In genomic region chr5:112371933-112372332, GRCm38 (mm10) we compare ENCODE assay signal across 11 mouse cellular contexts. TPM values are rescaled to one million over a fixed set of nuclear protein-coding genes. Genes with fewer than 3 reads are reported as not detected.
DNase-seq lines count a peak whose midpoint lies in the region; ATAC-seq lines count a peak whose summit lies in the region.
"Had no signal": no experiment of that assay in that cellular context is flagged by ENCODE, and none has a peak within 500 bp of the region (broad histone marks: within the 10 kb centered on the region; RNA-seq: fewer than 3 reads in every experiment).

No protein-coding gene starts in this region.

- H3K9me3 ChIP-seq in neural tube, embryonic 11.5 days (ENCODE audit: control insufficient read depth, low read length): no peaks in the 10 kb centered on the region
- H3K9me3 ChIP-seq in hindbrain, embryonic 14.5 days (ENCODE audit: control insufficient read depth, low read length): no peaks in the 10 kb centered on the region
- no peaks in the 10 kb centered on the region for H3K9me3 ChIP-seq in midbrain, embryonic 13.5 days
- no peaks in the 10 kb centered on the region for H3K9me3 ChIP-seq in kidney, embryonic 14.5 days (ENCODE audit: control insufficient read depth, low read length)
- H3K9me3 ChIP-seq: megakaryocyte, embryonic 14.5 days had no signal

- no peak overlapping the region for H3K9ac ChIP-seq in neural tube, embryonic 11.5 days (ENCODE audit: low read length)
- H3K9ac ChIP-seq in hindbrain, embryonic 14.5 days: peak overlapping the region; percentile 29
- H3K9ac ChIP-seq in midbrain, embryonic 13.5 days (replicated peaks): peak overlapping the region; percentile 58
- no peak overlapping the region for H3K9ac ChIP-seq in kidney, embryonic 14.5 days (ENCODE audit: low read depth, low read length)

- 0 out of 2 replicates have a peak overlapping the region, but pooled peaks have one; percentile 11 for H3K27ac ChIP-seq in neural tube, embryonic 11.5 days (ENCODE audit: low read depth, low read length)
- peak overlapping the region; percentile 88 for H3K27ac ChIP-seq in hindbrain, embryonic 14.5 days
- peak overlapping the region; percentile 94 for H3K27ac ChIP-seq in midbrain, embryonic 13.5 days
- H3K27ac ChIP-seq in kidney, embryonic 14.5 days (ENCODE audit: low read depth, low read length): no peak overlapping the region

- no peak overlapping the region for H3K4me2 ChIP-seq in neural tube, embryonic 11.5 days (ENCODE audit: low read depth)
- H3K4me2 ChIP-seq in hindbrain, embryonic 14.5 days (replicated peaks): peak overlapping the region; percentile 19; the same call in 1 of the 2 replicates
- peak overlapping the region; percentile 35 for H3K4me2 ChIP-seq in midbrain, embryonic 13.5 days (replicated peaks)
- no peak overlapping the region for H3K4me2 ChIP-seq in kidney, embryonic 14.5 days (replicated peaks; ENCODE audit: low read depth, low read length)

- H3K4me3 ChIP-seq in neural tube, embryonic 11.5 days (ENCODE audit: low read depth, low read length): no peak overlapping the region
- no peak overlapping the region for H3K4me3 ChIP-seq in hindbrain, embryonic 14.5 days (replicated peaks; ENCODE audit: low read length)
- no peak overlapping the region for H3K4me3 ChIP-seq in midbrain, embryonic 13.5 days (replicated peaks)
- H3K4me3 ChIP-seq in kidney, embryonic 14.5 days (ENCODE audit: low read length): no peak overlapping the region
- H3K4me3 ChIP-seq: megakaryocyte, embryonic 14.5 days had no signal

- peaks cover 10% of the 10 kb centered on the region for H3K36me3 ChIP-seq in neural tube, embryonic 11.5 days (ENCODE audit: control insufficient read depth, insufficient read depth, low read length)
- peaks cover 42% of the 10 kb centered on the region for H3K36me3 ChIP-seq in hindbrain, embryonic 14.5 days (replicated peaks; ENCODE audit: control insufficient read depth, insufficient read depth)
- peaks cover 67% of the 10 kb centered on the region for H3K36me3 ChIP-seq in midbrain, embryonic 13.5 days
- H3K36me3 ChIP-seq in kidney, embryonic 14.5 days (ENCODE audit: control insufficient read depth, insufficient read depth, low read length): peaks cover 62% of the 10 kb centered on the region

- ATAC-seq in neural tube, embryonic 11.5 days (ENCODE audit: insufficient read depth, low FRiP score, low TSS enrichment): peak; percentile 85
- peak; percentile 83 for ATAC-seq in hindbrain, embryonic 14.5 days (ENCODE audit: low FRiP score)
- peak; percentile 91 for ATAC-seq in midbrain, embryonic 13.5 days
- ATAC-seq in kidney, embryonic 14.5 days (ENCODE audit: low FRiP score, low TSS enrichment): no peak

- peak; percentile 73 for DNase-seq in neural tube, embryonic 11.5 days (ENCODE audit: low spot score)
- no peak for DNase-seq in neural tube, embryonic 10.5 days (ENCODE audit: extremely low spot score, low spot score)
- DNase-seq in hindbrain, embryonic 14.5 days (ENCODE audit: low spot score): peak; percentile 85
- no peak for DNase-seq in adrenal gland, postnatal 10 days
- DNase-seq in lung, postnatal 4 days: no peak
- no peak for DNase-seq in thymus, postnatal 25 days
- DNase-seq: kidney, postnatal 25 days; thymus, adult 18-20 months had no signal

- 43% methylated on average over 7 of the region's 7 CpGs for WGBS in neural tube, embryonic 11.5 days
- 12% methylated on average over 7 of the region's 7 CpGs for WGBS in hindbrain, embryonic 14.5 days
- 12% methylated on average over 7 of the region's 7 CpGs for WGBS in midbrain, embryonic 13.5 days
- WGBS in kidney, embryonic 14.5 days: 73% methylated on average over 7 of the region's 7 CpGs

- H3K4me1 ChIP-seq in neural tube, embryonic 11.5 days (ENCODE audit: control insufficient read depth, insufficient read depth, low read length): peaks cover 15% of the 10 kb centered on the region
- peaks cover 37% of the 10 kb centered on the region for H3K4me1 ChIP-seq in hindbrain, embryonic 14.5 days (replicated peaks; ENCODE audit: control insufficient read depth, insufficient read depth, low read length)
- H3K4me1 ChIP-seq in midbrain, embryonic 13.5 days (replicated peaks): peaks cover 54% of the 10 kb centered on the region
- no peaks in the 10 kb centered on the region for H3K4me1 ChIP-seq in kidney, embryonic 14.5 days (ENCODE audit: control insufficient read depth, insufficient read depth, low read length)

- H3K27me3 ChIP-seq in neural tube, embryonic 11.5 days (ENCODE audit: control insufficient read depth, insufficient read depth, low read length): no peaks in the 10 kb centered on the region
- no peaks in the 10 kb centered on the region for H3K27me3 ChIP-seq in hindbrain, embryonic 14.5 days (ENCODE audit: control insufficient read depth, insufficient read depth, low read length)
- 0 out of 2 replicates have a peak, but pooled peaks cover 3% of the 10 kb centered on the region for H3K27me3 ChIP-seq in midbrain, embryonic 13.5 days
- no peaks in the 10 kb centered on the region for H3K27me3 ChIP-seq in kidney, embryonic 14.5 days (ENCODE audit: control insufficient read depth, insufficient read depth, low read length)
- H3K27me3 ChIP-seq: megakaryocyte, embryonic 14.5 days had no signal

RNA-seq across cellular contexts. Expression of gene Gm6583, which starts 16.1 kb away (rescaled TPM):
- polyA plus RNA-seq in neural tube, embryonic 11.5 days (2014; fragmentation: Nextera tagmentation; extraction: Ambion mirVana): 0.20 TPM in 2 replicates
- polyA plus RNA-seq in hindbrain, embryonic 14.5 days (2014; fragmentation: Nextera tagmentation; extraction: Ambion mirVana): 0.13 and 0.14 TPM in 2 replicates
- 0.14 and 0.17 TPM in 2 replicates for polyA plus RNA-seq in midbrain, embryonic 13.5 days (2015; fragmentation: Nextera tagmentation; extraction: Ambion mirVana)
- total RNA-seq in adrenal gland, postnatal 10 days (2021): under 1 TPM; 0.15 to 0.18 TPM
- polyA plus RNA-seq in kidney, embryonic 14.5 days (2014; fragmentation: Nextera tagmentation; extraction: Ambion mirVana): 0.12 and 0.41 TPM in 2 replicates

RNA-seq across cellular contexts. Expression of gene Asphd2, which starts 22.7 kb away (rescaled TPM):
- 39.2 and 46.3 TPM in 2 replicates for polyA plus RNA-seq in neural tube, embryonic 11.5 days (2014; fragmentation: Nextera tagmentation; extraction: Ambion mirVana)
- 79.3 and 85.9 TPM in 2 replicates for polyA plus RNA-seq in hindbrain, embryonic 14.5 days (2014; fragmentation: Nextera tagmentation; extraction: Ambion mirVana)
- polyA plus RNA-seq in midbrain, embryonic 13.5 days (2015; fragmentation: Nextera tagmentation; extraction: Ambion mirVana): 37.8 and 47.6 TPM in 2 replicates
- 1 to 10 TPM; 3.4 to 4.8 TPM for total RNA-seq in adrenal gland, postnatal 10 days (2021)
- polyA plus RNA-seq in kidney, embryonic 14.5 days (2014; fragmentation: Nextera tagmentation; extraction: Ambion mirVana): 8.2 and 9.0 TPM in 2 replicates

RNA-seq across cellular contexts. Expression of gene Hps4, which starts 29.1 kb away (rescaled TPM):
- polyA plus RNA-seq in neural tube, embryonic 11.5 days (2014; fragmentation: Nextera tagmentation; extraction: Ambion mirVana): 30.9 and 31.0 TPM in 2 replicates
- 32.8 and 36.0 TPM in 2 replicates for polyA plus RNA-seq in hindbrain, embryonic 14.5 days (2014; fragmentation: Nextera tagmentation; extraction: Ambion mirVana)
- 42.6 and 43.5 TPM in 2 replicates for polyA plus RNA-seq in midbrain, embryonic 13.5 days (2015; fragmentation: Nextera tagmentation; extraction: Ambion mirVana)
- 10 to 100 TPM; 25.7 to 29.6 TPM for total RNA-seq in adrenal gland, postnatal 10 days (2021)
- polyA plus RNA-seq in kidney, embryonic 14.5 days (2014; fragmentation: Nextera tagmentation; extraction: Ambion mirVana): 35.4 and 37.6 TPM in 2 replicates

RNA-seq across cellular contexts. Expression of gene Srrd, which starts 29.1 kb away (rescaled TPM):
- 58.8 and 64.4 TPM in 2 replicates for polyA plus RNA-seq in neural tube, embryonic 11.5 days (2014; fragmentation: Nextera tagmentation; extraction: Ambion mirVana)
- polyA plus RNA-seq in hindbrain, embryonic 14.5 days (2014; fragmentation: Nextera tagmentation; extraction: Ambion mirVana): 60.4 and 62.5 TPM in 2 replicates
- 50.6 and 53.8 TPM in 2 replicates for polyA plus RNA-seq in midbrain, embryonic 13.5 days (2015; fragmentation: Nextera tagmentation; extraction: Ambion mirVana)
- total RNA-seq in adrenal gland, postnatal 10 days (2021): 10 to 100 TPM; 15.7 to 25.8 TPM
- 46.0 and 47.0 TPM in 2 replicates for polyA plus RNA-seq in kidney, embryonic 14.5 days (2014; fragmentation: Nextera tagmentation; extraction: Ambion mirVana)

RNA-seq across cellular contexts. Expression of gene Tfip11, which starts 45.8 kb away (rescaled TPM):
- 30.6 and 32.9 TPM in 2 replicates for polyA plus RNA-seq in neural tube, embryonic 11.5 days (2014; fragmentation: Nextera tagmentation; extraction: Ambion mirVana)
- polyA plus RNA-seq in hindbrain, embryonic 14.5 days (2014; fragmentation: Nextera tagmentation; extraction: Ambion mirVana): 24.9 and 26.4 TPM in 2 replicates
- polyA plus RNA-seq in midbrain, embryonic 13.5 days (2015; fragmentation: Nextera tagmentation; extraction: Ambion mirVana): 35.9 and 36.3 TPM in 2 replicates
- 10 to 100 TPM; 28.4 to 32.3 TPM for total RNA-seq in adrenal gland, postnatal 10 days (2021)
- 15.7 and 22.3 TPM in 2 replicates for polyA plus RNA-seq in kidney, embryonic 14.5 days (2014; fragmentation: Nextera tagmentation; extraction: Ambion mirVana)

Comparison
In these comparisons a context has a peak if more than half of its experiments do, and no peak if none do; other contexts are left out.
1. DNase-seq: peak in neural tube, embryonic 11.5 days (single experiment) and hindbrain, embryonic 14.5 days (single experiment); none in neural tube, embryonic 10.5 days (single experiment), adrenal gland, postnatal 10 days (single experiment), lung, postnatal 4 days (0 of 2) and thymus, postnatal 25 days (single experiment).
2. H3K4me2 ChIP-seq: peak in hindbrain, embryonic 14.5 days (single experiment) and midbrain, embryonic 13.5 days (single experiment); none in neural tube, embryonic 11.5 days (single experiment) and kidney, embryonic 14.5 days (single experiment).
3. H3K9ac ChIP-seq: peak in hindbrain, embryonic 14.5 days (single experiment) and midbrain, embryonic 13.5 days (single experiment); none in neural tube, embryonic 11.5 days (single experiment) and kidney, embryonic 14.5 days (single experiment).